Mouse (Mus musculus): ENCODE results near the gene Fbxl13.
"Not testable (repeated sequence)": the region's sequence is repeated elsewhere in the genome, so short reads cannot be mapped to it uniquely, and the experiment has no call there.

Gene Fbxl13

DNA sequence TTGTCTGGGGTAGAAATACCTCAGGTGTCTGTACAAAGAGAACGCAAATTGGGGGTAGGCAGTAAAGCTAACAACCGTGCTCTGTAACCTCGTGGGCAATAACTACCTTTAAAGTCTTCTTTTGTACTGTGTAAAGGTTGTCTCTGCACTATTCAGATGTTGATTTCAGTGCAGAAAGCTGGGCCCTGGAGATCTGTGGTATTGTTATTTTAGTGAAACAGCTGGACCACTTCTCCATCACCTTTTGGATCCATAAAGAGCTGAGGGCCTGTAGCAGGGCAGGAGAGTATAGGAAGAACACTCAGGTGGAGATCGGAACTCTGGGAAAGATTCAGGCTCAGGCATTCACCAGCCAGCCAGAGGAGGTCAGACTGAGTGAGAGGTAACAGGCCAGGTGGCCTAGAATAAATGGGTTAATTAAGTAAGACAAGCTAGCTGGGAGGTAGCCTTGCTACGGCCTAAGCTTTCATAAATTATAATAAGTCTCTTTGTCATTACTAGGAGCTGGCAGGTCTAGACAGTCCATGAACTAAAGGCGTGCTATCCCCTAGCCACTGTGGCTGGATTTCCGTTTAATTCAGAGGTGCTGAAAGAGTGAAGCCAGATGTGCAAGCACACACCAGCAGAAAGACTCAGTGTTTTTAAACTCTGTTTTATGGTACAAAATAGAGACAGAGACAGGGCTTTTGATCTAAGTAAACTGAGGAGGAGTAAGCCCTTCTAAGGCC lies 6.6 kb upstream of the Fbxl13 start:
- no peak for DNase-seq

DNA sequence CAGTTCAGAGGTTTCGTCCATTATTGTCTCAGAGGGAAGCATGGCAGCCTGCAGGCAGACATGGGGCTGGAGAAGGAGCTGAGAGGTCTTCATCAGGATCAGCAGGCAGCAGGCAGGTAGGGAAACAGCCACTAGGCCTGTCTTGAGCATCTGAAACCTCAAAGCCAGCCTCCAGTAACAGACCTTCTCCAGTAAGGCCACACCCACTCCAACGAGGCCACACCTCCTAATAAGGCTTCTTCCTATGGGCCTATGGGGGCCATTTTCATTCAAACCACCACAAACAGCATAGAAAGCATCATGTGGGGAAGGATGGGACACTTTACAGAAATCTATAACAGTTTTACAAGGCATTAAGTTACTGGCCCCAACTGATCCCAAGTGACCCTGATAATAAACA lies 5.3 kb upstream of the Fbxl13 start:
- DNase-seq, result no peak

GRCm38 (mm10) chr5:21646133-21646491 lies 678 bp upstream of the Fbxl13 start:
- no peak for DNase-seq

GRCm38 (mm10) chr5:21644891-21645438 lies 469 bp downstream of the Fbxl13 start:
- DNase-seq, result no peak

DNA sequence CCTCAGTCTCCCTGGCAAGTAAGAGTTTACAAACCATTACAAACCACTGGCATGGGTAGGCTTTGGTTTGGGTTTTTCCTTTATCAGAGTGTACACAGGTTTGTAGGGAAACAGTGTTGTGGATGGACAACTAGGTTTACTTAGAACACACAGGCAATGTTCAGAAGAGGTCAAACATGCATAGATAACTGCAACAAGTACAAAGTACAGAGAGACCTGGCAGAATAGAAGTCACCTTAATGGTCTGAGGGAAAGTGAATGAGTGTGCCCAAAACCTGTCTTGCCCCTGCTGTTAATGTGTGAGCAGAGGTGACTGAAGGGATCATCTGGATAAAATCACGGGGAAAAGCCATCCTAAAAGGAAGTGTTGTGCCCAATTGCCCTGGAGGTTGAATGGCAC lies 1.8 kb downstream of the Fbxl13 start:
- no peak for DNase-seq

- peak; percentile 56 for DNase-seq
Observed at GRCm38 (mm10) chr5:21640961-21641360, 4.5 kb downstream of the Fbxl13 start.

DNA sequence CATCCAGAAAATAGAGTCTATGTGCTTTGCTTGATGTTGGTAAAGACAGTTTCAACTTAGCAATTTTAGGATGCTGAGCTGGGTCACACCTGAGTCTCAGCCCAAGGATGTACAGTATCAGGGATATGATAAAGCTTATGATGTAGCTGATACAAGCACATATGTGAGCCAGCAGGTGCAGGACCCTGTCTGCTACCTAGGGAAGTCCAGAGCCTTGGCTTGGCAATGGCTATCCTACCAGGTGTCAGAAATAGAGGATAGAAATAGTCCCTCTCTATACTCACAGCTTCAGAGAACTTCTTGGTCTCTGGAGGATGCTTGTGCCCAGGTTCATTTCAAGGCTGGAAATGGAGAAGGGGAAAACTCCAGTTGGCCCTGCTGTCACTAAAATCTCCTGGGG lies 19.5 kb downstream of the Fbxl13 start:
- DNase-seq, result no peak

DNA sequence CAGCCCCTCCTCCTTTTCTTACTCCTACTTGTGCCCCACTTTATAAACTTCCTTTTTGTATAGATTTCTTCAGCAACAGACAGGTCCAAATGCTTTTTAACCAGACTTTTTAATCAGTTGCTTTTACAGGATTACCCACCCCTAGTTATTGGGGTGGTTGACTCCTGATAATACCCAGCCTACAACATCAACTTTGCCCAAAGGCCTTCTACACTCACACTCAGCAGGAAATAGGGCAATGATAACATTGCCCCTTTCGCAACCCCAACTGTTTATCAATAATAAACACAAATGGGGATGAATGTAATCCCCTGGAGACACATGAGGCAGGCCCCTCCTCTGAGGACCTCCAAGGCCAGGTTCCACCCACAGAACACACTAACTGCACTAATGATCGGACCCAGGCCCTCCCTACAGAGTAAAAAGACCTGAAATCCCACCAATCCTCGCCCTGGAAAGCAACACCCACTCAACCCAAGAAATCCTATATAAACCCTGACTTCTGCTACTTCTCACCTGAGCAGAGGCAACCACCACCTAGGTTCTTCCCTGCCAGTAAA lies 28.9 kb downstream of the Fbxl13 start:
- DNase-seq, result no peak

- DNase-seq, result not testable (repeated sequence)
Observed at GRCm38 (mm10) chr5:21614299-21614698, 31.1 kb downstream of the Fbxl13 start.

- no peak for DNase-seq
Observed at GRCm38 (mm10) chr5:21610996-21611395, 34.4 kb downstream of the Fbxl13 start.

DNA sequence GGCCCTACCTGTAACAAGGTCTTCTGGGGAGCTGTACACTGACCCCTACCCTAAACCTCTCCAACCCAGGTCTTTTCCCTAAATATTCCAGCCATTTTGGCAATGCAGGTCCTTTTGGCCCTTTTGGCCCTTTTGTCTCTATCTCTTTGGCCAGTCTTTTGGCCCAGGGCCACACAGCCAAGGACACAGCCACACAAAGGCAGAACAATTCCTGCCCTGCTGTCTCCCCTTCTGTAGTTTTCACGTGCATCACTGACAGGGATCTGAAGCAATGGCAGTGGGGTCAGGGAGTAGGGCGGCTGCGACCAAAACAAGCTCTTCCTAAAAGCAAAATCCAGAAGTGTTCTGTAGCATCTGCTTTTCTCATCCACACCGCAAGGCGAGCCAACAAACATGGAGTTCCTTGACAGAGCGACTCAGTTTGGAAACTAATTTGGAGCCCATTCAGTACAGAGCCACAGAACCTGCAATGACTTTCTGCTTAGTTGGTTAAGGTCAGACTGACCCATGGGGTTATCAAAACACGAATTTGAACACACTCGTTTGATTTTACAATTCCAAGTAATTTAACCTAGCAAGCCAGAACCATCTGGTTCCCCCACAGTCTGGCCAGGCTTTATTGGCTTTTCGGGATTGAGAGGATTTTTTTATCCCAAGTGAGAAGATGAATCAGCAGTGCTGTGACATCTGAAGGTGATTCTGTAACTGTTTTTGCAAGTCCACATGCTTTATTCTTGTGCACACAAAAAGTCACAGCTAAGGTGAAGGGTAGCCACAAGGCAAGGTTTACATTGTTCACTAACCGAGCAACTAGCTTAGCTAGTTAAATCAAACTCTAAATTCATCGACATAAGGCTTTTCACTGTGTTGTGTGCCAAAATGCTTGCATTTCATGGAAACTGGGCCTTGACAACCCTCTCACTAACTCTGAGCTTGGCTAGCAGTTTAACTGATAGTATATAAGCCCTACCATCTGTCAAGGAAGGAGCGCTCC lies 36.8 kb downstream of the Fbxl13 start:
- no peak for DNase-seq

DNA sequence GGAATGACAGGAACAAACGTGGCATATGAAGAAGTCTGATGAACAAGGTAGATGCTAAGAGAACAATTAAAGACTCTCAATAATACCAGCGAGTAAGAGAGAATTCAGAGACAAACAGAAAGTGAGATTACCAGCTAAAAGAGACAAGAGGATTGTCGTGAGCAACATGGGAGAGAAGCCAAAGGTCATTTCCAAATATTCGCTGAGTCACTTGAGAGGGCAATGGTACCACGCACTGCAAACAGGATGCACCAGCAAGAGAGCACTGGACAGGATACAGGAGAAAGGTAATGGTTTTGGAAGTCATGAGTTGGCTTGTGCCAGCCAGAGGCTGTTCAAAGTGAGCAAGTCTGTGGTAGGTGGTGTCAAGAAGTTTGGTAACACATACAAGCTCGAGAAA lies 39.5 kb downstream of the Fbxl13 start:
- DNase-seq, result no peak

GRCm38 (mm10) chr5:21599961-21600360 lies 45.5 kb downstream of the Fbxl13 start:
- DNase-seq, result no peak

DNA sequence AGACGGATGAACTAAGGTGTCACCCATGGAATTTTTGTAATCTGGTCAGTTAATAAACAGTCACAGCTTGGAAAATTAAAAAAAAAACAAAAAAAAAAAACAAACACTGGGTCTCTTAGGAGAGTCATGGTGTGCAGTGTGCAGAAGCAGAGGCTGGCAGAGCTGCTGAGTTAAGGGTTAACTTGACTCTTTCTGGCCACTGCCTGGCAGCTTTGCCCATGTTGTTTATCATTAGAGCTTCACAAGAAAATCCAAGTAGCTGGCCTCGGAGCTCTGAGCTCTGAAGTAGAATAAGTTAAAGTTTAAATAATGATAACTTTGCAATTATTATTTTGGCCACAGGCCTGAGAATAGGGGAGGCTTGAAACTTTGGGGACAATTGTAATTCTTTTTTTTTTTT lies 45.9 kb downstream of the Fbxl13 start:
- DNase-seq, result not testable (repeated sequence)

DNA sequence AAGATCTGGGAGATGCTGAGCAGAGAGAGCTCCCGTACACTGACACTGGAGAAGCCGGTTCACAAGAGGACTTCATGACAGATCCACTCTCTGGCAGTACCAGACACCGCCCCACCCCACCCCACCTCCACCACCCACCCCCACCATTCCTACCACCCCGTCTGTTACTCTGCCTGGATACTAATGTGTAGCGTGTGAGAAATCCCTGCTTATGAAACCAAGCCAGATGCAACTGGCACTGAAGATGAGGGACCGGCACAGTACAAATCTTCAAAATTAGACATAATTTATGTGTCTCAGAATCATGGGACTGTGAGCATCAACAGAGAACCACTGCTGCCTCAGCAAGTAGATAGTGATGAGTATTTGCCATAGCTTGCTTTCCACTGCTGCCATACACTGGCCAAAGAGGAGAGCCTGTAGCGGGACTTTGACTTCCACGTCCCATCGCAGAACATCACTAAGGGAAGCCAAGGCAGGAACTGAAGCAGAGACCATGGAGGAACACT lies 52.2 kb downstream of the Fbxl13 start:
- DNase-seq, result no peak

- DNase-seq, result no peak
Observed at GRCm38 (mm10) chr5:21592106-21592505, 53.3 kb downstream of the Fbxl13 start.

- DNase-seq, result no peak
Observed at GRCm38 (mm10) chr5:21588220-21588619, 57.2 kb downstream of the Fbxl13 start.

DNA sequence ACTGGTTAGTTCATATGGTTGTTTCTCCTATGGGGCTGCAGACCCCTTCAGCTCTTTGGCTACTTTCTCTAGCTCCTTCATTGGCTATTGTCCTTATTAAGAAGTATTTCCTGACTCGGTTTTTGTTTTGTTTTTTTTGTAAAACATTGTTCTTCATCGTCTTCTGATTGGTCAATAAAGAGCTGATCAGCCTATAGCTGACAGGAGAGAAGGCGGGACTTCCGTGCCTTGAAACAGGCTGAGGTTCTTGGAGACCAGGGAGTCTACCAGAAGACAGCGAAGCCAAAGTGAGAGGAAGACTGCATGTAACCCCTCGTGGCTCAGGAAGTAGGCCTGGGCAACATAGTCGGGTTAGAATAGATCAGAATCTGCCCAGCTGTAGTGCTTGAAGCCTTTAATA lies 57.8 kb downstream of the Fbxl13 start:
- no peak for DNase-seq

- peak; percentile 60 for DNase-seq
Observed at GRCm38 (mm10) chr5:21586763-21587162, 58.7 kb downstream of the Fbxl13 start.

GRCm38 (mm10) chr5:21578136-21578535 lies 67.3 kb downstream of the Fbxl13 start:
- DNase-seq, result no peak

DNA sequence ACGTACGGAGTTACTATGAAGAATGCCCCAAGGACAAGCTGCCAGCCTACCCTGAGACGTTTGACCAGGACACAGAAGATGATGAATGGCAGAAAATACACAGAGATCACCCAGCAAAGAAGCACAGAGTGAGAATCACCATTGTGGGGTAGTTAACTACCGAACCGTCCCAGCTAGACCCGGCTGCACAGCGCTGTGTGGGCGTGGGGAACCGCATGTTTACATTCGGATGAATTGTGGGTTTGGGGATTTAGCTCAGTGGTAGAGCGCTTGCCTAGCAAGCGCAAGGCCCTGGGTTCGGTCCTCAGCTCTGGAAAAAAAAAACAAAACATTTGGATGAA lies 70.3 kb downstream of the Fbxl13 start:
- no peak for DNase-seq

DNA sequence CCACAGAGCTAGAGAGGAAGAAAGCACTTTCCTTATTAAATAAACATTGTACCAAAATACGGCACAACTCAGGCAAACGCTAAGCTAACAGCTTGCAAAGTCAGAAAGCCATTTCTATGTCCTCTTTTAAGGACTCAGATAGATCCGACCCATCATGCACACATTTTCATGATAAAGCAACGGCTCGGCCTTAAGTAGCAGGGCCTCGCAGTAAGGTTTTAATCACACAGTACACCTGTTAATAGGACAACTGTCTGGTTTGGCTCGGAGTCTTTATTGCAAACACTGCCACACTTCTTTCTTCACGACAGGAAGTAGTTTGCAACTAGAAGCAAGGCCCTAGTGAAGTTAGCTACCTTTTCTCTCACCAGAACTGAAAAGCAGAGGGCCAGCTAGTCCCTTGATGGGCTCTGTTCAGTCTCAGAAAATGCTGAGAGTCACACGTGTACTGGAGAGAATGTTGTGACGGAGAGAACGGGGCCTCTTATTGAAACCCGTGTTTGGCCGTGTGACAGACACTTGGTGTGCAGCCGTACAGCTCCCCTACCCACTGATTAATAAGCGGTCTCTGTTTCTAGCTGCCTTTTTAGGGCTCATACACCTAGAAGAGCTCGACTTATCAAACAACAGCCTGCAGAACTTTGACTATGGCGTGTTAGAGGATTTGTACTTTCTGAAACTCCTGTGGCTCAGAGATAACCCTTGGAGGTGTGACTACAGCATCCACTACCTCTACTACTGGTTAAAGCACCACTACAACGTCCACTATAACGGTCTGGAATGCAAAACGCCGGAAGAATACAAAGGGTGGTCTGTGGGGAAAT lies 70.8 kb downstream of the Fbxl13 start:
- no peak for DNase-seq

Data from retina, postnatal 1 day (tissue).